Mouse (Mus musculus) gastrocnemius, postnatal 25 days (tissue): ENCODE measurements around the gene Rab29. TPM values are rescaled to one million over a fixed set of nuclear protein-coding genes. Genes with fewer than 3 reads are reported as not detected.
"Not testable (repeated sequence)": the region's sequence is repeated elsewhere in the genome, so short reads cannot be mapped to it uniquely, and the experiment has no call there.

Source experiments
- DNase-seq: peaks from one replicate; pipeline ENCODE4 v3.0.0; 2022
- long read RNA-seq, 2 experiments: library from polyadenylated mRNA; stranded (forward); transcript quantifications; one replicate each; pipeline ENCODE4 v2.0.0; 2021
- total RNA-seq, 2 experiments: library from RNA; stranded (reverse); gene quantifications; 1 replicate in 1 of 2; 2 replicates in 1 of 2; pipeline ENCODE4 v1.2.3; 2021

The Rab29 gene
- 1 to 10 TPM; 6.4 to 7.4 TPM for total RNA-seq
- long read RNA-seq, experiment 1, transcript Rab29-202 (5 exons, 1,202 nt) = major isoform, 7 of 7 reads
- long read RNA-seq, experiment 1, partial matches to known transcripts = 0 of 7 reads
- long read RNA-seq, experiment 1, other reads (novel, unspliced or antisense) = 0 of 7 reads
- long read RNA-seq, experiment 2, transcript Rab29-202 (5 exons, 1,202 nt) = major isoform, 6 of 8 reads
- long read RNA-seq, experiment 2, partial matches to known transcripts = 0 of 8 reads
- long read RNA-seq, experiment 2, other reads (novel, unspliced or antisense) = 0 of 8 reads

DNA sequence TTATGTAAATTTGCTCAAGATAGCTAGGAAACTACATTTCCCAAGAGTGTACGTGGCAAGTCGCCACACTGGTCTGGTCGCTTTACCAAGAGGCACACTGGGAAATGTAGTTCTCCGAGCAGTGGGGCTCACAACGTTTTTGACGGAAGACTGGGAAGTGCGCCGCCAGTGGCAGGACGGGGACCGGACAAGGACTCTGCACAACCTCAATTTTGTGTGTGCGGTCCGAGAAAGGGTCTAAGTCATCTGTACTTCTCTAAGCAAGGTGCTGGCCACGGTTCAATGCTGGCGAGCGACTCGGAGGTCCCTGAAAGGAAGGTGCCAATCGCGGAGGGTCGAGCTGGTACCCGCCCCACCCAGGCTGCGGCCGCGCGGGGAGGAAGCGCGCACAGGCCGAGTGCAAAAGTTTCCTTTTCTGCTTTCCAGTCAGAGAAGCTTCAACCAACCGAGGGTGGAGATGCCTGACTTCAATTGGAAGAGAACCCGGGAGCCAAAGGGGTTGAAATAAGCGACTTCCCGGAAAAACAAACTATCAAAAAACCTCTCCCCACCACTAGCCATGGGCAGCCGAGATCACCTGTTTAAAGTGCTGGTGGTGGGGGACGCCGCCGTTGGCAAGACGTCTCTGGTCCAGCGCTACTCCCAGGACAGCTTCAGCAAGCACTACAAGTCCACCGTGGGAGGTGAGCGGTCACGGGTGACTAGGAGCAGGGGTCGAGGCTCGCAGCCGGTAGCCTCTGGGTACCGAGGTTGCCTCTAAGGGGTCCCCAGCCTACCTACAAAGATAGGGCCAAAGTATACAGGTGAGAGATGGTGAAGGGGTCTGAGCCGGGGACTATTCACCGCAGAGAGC lies at the start of gene Rab29:
Gene Rab29 (plus strand): TSS at position 132 of the 853 bp plus-strand sequence.
- DNase-seq = peak; percentile 88

DNA sequence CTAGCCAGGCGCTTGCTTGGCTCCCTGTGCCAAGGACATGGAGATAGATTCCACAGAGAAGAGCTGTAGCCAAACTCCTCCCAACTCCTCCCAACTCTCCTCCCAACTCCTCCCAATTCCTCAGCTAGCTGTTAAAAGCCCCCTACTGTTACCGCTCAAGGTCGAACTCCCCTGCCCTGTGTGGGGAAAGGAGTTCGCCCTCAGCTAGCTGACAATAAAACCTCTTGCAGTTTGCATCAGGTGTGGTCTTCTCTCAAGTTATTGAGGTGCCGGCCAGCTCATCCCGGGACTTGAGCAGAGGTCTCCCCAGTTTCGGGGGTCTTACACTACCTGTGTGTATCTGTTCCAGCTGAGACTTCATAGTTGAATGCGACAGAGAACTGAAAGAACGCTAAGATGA lies 46.7 kb upstream of the Rab29 start:
- not testable (repeated sequence) for DNase-seq

DNA sequence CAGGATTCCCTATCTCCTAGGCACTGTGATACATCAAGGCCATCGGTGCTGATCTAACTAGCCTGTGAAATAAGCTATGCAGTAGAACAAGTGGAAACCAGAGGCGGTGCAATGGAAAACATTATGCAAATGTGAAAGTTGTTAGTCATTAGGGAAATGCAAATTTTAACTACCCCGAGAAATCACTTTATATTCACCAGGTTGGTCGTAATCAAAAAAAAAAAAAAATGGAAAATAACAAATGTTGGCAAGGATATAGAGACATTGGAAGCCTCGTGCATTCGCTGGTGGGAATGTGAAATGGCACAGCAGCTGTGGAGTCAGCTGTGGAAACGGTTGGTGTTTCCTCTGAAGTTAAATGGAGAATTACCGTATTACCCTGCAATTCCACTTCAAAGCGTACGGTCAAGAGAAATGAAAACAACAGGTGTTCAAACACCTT lies 46.1 kb upstream of the Rab29 start:
- DNase-seq = no peak

DNA sequence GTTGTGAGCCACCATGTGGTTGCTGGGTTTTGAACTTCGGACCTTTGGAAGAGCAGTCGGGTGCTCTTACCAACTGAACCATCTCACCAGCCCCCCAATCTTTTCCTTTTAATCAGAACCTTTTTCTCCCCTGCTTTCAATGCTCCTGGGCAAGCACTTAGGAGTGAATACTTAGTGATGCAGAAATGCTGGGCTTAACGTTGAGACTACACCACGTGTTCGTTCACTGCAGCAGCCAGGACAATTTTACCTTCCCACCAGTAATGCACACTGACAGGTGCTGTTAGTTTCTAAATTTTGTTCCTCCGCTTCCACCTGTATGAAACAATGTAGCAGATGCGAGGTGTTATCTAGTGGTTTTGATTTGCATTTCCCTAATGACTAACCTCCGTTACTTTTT lies 44.7 kb upstream of the Rab29 start:
- DNase-seq = no peak

DNA sequence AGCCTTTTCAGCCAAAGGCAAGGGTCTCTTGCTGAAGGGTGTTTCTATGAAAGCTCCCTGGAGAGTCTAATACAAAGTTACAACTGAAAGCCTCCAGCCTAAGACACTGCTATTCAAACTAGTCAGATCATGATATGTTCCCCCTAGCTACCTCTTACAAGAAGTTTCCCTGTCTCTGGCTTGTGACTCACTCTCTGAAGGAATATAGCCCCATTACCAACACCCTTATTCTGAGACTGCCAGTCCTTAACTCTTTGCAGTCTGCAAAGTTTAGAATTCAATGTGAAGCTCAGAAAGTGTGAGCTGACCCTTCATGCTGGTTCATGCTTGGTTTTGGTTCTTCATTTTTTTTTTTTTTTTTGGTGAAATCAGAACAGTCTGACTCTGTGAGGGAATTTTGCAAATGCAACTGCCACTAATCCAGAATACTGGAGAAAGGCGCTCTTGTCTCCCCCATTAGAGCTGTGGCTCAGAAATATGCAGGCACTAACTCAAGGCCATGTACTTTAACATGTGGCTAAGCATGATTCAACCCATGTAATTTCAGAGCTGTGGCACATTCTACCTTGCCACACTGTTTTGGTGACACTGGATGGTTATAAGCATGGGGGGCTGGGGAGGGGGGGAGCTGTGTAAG lies 44.0 kb upstream of the Rab29 start:
- no peak for DNase-seq

DNA sequence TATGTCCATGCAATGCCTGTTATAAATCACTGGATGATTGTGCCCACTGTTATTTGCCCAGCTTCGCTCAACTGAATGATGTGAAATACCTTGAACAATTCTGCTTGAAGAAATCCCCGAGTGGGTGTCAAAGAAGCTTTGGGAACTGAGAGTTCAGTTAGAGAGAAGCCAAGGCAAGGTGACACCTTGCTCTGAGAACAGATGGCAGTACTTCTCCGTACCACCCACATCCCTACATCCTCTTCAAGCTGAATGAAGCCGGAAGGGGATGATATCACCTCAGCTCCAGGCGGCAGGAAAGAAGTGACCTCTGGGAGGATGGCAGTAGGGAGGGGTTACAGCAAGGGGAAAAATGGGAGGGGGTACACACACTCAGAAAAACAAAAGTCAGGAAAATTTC lies 43.5 kb upstream of the Rab29 start:
- no peak for DNase-seq

DNA sequence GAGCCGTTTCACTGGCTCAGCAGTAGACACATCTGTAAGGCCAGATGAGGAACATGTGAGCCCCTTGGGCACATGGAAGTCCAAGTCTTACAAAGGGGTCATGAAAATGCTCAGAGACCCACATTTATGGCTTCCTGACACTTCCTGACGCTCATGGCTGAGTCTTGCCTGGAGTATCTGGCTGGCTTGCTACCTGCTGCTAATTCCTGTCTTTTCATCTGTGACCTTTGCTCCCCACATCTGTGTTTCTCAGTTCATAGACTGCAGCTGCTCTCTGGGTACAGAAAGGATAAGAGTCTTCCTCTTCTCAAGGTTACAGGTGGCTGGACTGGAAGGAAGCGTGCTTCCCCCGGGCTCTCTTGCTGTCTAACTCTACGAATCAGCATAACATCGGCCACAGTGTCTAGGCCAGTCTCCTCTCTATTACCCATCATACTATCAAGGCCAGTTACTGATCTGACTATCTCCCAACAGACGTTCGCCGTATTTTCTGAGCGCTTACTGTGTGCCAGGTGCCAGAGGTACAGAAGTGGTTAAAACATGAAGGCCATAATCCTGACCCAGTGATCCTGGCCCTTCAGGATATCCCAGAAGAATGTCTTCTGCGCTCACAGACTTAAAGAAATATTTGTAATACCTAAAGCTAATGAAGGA lies 42.4 kb upstream of the Rab29 start:
- DNase-seq = no peak

DNA sequence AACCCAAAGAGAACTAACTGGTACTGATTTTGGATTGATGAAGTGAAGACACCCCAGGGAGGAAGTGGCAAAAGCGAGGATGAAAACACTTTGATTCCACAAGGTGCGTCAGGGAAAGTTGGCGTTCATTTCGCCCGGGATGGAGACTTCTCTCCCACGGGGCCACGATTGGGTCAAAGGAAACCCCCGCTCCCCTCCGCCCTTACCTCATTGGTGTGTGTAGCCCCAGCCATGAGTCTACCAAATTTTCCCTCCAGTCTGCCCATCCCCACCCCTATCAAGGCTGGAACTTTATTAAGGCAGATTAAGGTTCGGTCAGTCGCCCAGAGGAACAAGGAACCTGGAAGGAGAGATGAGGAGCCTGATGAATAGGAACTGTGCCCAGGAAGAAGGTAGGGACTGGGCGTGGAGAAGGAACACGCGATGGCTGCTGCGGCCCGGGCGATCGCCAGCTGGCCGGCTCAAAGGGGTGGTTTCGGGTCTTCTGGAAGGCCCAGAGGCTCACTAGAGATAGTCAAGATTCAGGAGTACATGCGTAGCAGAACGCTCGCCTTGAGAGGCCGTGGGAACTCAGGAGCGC lies 39.7 kb upstream of the Rab29 start, which contains the start of gene Slc41a1:
Gene Slc41a1 (plus strand): TSS at position 287 of the 580 bp plus-strand sequence.
- peak; percentile 20 for DNase-seq

DNA sequence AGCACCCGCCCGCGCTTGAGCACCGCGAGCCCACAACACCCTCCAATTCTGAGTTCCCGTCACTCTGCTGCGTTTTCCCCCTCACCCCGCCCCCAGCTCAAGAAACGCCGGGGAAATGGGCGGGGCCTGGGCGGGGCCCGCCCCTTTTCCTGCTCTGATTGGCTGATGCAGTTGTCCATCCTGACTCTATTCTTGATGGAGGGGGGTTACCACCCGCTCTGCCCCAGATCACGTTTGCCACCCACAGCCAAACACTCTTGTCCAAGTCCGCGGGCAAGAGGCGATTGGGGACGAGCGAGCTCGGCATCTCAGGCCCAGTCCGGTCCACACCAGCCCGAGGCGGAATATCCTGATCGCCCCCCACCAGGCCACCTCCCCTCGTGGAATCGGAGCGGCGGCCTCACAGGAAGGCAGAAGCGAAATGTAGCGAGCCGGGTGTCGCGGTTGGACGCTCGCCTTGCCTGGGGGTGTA lies 39.2 kb upstream of the Rab29 start:
- peak; percentile 96 for DNase-seq

DNA sequence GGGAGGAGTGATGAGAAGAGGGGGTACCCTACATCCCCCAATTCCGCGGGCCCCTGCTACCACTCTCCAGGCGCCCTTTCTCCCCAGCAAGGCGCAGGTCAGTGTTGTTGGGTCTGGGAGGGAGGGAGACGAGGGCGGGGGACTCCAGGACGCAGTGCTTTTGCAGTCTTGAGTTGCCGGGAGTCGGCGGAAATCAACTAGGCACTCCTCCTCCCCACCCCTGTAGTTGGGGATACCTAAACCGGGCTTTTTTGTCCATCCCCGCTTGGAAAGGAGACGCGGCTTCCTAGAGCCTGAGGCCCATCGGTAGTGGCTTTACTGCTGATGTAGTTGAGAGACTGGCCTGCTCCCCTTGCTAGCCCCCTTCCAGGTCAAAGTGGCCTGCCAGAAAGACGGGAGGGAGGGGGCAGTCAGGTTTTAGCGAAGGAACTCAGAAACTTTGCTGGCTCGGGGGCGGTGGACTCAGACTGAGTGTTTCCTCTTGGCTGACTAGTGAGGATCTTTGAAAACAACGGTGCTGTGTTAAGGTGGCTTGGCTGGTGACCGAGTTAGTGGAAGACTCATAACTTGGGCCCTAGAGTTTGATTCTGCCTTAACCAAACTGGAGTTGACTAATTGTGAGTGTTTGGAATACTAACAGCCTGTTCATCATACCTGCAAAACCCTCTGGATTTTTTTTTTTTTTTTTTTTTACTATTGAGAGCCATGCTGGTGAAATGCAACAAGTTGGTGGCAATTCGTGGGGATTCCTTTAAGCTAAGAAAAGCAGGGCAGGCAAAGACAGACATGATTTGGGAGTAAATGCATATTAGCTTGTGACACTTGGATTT lies 38.5 kb upstream of the Rab29 start:
- DNase-seq = peak; percentile 17

DNA sequence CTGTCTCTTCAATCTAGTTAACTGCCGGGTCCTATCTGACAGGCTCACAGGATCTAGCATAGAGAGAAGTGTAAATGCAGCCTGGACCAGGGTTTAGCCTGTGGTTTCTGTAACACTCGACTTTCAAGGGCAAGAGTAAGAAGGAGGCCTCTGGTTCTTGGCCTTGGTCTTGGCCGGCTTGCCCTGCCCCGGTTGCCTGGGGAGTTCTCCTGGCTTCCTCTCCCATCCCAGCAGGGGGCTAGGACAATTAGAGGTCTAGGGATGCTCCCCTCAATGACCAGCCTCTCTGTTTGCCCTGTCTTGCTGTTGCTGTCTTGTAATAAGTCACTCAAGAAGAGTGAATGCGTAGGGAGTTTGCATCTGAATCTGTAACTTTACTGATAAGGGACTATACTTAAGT lies 37.7 kb upstream of the Rab29 start:
- no peak for DNase-seq

DNA sequence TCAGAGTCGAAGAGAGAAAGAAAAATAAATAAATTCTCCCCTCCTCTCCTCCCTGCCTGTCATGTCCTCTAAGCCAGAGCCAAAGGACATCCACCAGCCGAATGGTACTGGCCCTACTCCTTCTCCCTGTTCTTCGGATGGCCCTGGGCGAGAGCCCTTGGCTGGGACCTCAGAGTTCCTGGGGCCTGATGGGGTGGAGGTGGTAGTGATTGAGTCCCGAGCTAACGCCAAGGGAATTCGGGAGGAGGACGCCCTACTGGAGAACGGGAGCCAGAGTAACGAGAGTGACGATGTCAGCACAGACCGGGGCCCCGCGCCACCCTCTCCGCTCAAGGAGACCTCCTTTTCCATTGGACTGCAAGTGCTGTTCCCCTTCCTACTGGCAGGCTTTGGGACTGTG lies 36.5 kb upstream of the Rab29 start:
- peak; percentile 44 for DNase-seq

DNA sequence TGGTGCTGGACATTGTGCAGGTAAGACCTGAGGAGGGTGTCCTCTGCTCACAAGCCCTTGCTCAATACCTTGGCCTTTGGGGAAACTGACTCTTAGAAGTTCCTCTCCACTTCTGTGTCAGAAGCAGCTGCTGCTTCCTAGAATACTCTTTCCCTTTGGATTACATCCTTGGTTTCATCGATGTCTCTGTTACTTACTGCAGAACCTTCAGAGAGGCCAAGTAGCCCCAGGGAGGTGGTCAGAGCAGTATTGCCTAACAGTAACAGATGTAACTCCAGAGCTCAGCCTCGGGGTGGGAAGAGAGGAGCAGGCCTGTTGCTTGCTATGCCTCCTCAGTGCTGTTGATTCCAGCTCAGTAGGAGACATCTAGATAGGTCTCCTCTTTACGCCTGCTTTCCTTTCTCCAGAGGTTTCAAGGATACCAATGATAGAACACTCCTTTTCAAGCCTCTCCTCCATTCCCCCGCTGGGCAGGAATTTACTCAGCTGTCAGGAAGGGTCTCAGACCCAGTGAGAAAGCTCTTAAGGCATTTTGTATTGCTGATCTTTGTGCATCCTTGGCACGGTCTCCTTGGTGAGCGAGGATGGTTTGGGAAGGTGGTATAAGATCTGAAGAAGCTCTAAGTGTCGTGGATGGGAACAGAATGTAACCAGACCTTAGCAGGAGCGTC lies 35.9 kb upstream of the Rab29 start:
- no peak for DNase-seq

DNA sequence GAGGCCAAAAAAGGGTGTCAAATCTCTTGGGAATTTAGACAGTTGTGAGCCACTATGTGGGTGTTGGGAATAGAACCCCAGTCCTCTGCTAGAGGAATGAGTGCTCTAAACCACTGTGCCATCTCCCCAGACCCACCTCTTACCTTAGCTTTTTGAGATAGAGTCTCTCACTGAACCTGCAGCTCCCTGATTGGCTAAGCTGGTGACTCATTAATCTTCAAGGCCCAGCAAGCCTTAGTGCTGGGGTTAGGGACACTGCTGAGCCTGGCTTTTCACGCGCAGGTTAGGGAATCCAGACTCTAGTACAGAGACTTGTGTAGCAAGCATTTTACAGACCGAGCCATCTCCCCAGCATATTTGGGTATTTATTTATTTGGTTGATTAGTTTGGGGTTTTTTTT lies 30.0 kb upstream of the Rab29 start:
- no peak for DNase-seq

DNA sequence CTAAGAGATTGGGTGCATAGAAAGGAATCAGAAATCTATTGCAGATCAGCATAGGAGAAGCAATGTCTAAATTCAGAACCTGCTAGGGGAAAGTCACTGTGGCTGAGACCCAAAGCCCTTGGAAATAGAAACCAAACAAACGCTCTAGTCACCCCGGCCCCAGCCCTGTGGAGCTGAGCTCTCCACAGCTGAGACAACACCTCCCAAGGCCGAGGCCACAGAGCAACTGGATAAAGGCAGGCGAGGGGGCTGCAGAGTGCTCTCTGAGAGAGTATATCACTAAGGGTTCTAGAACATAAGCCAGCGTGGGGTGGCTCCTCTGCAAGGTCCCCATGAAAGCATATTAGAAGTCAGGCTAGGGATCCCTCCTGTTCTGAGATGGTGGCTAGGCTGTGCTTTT lies 28.5 kb upstream of the Rab29 start:
- DNase-seq = no peak

DNA sequence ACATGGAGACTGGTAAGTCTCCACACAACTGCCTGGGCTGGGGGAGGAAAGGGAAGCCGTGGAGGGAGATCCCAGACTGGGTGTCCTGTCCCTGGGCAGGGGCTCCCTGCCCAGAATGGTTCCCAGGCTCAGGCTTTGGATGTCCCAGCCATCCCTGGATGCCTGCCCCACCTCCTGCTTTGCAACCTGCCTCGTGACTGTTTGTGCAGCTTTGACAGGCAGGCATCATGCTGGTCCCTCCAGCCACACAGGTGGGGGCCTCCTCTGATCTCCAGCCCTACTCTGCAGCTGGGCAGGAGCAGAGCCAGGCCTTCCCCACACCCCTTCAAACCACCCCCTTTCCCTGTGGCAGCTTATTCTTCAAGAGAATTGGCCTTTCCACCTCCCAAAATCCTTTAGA lies 27.7 kb upstream of the Rab29 start:
- DNase-seq = peak; percentile 64

DNA sequence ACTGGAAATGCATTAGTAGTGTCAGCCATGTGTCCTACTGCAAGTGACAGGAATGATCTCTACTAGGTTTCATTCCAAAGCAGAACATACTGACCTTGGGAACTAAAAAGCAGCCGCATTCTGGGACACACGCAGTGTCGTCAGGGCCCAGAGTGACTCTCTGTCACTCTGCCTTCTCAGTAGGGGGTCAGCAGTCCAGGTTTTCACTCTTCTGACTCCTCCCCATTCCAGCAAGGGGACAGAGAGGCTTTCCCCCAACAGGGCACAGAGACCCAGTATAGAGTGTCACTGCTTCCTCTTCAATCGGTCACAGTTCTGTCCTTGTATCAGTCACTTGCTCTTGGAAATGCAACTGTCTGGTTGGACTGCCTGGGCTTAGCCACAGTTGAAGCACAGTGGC lies 24.8 kb upstream of the Rab29 start:
- DNase-seq = no peak

DNA sequence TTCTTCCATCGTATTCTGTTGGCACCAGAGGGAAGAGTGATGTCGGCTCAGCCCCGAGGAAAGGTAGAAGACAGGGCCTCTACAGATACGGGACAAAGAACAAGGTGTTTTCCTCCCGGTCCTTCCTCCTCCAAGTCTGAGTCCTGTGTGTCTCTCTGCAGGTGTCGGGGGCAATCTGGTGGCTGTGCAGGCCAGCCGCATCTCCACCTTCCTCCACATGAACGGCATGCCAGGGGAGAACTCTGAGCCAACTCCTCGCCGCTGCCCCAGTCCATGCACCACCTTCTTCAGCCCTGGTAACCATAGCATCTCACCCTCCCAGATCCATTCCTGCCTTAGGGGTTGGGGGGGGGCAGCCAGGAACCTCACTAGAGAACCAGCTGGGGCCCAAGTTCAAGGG lies 23.3 kb upstream of the Rab29 start:
- no peak for DNase-seq

DNA sequence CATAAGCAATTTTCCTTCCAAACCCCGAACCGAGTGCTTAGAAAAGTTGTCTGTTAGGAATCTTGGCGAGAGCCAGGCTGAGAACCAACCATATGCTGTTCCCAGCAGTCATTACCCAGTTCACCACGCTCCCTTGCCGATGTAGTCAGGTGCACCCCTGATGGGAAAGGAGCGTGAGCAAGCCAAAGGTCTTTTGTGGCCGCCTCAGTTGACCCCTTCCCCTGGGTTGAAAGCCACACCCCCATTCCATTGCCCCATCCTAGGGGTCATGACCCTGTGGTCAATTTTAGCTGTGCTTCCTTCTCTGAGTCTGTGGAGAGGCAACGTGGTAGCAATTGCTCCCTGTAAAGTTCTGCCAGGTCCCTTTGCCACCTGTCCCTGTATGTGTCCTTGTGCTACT lies 22.1 kb upstream of the Rab29 start:
- DNase-seq = no peak

DNA sequence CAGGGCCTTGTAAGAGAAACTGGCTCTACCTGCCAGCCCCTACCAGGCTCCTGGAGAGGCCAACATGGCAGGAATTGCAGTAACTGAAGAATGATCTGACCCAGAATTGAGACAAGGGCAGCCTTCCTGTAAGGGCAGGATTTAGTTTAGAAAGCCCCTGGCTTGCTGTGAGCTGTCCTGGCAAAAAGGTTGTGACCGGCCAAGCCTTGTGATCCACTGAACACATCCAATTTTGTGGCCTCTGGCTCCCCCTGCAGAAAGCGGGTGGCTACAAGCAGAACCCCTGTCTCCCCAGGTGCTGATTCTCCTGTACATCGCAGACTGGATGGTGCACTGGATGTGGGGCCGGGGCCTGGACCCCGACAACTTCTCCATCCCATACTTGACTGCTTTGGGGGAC lies 20.8 kb upstream of the Rab29 start:
- peak; percentile 66 for DNase-seq
